Mouse (Mus musculus): ENCODE data around the gene Zfpm1.

The Zfpm1 gene

GRCm38 (mm10) chr8:122329553-122330239 is 47.8 kb downstream of the Zfpm1 start:
- no peak for DNase-seq

GRCm38 (mm10) chr8:122330446-122331133 is 48.6 kb downstream of the Zfpm1 start:
- DNase-seq = no peak

- DNase-seq = peak; percentile 39
Observed at GRCm38 (mm10) chr8:122331134-122331523, 49.2 kb downstream of the Zfpm1 start.

GRCm38 (mm10) chr8:122332753-122333506 is 51.0 kb downstream of the Zfpm1 start:
- peak; percentile 84 for DNase-seq

- DNase-seq = no peak
Observed at GRCm38 (mm10) chr8:122333531-122333930, 51.6 kb downstream of the Zfpm1 start.

- DNase-seq = no peak
Observed at GRCm38 (mm10) chr8:122334791-122335490, 53.0 kb downstream of the Zfpm1 start.

GRCm38 (mm10) chr8:122335638-122336250 is 53.8 kb downstream of the Zfpm1 start:
- DNase-seq = no peak

GRCm38 (mm10) chr8:122336251-122336910 is 54.4 kb downstream of the Zfpm1 start:
- DNase-seq = no peak

- no peak for DNase-seq
Observed at GRCm38 (mm10) chr8:122338852-122339251, 56.9 kb downstream of the Zfpm1 start.

- DNase-seq = no peak
Observed at GRCm38 (mm10) chr8:122340761-122341160, 58.8 kb downstream of the Zfpm1 start.

GRCm38 (mm10) chr8:122341790-122342189 is 59.8 kb downstream of the Zfpm1 start:
- no peak for DNase-seq

GRCm38 (mm10) chr8:122342362-122342761 is 60.4 kb downstream of the Zfpm1 start:
- DNase-seq = no peak

GRCm38 (mm10) chr8:122342806-122343209 is 60.9 kb downstream of the Zfpm1 start:
- DNase-seq = peak; percentile 57

- no peak for DNase-seq
Observed at GRCm38 (mm10) chr8:122343341-122343740, 61.4 kb downstream of the Zfpm1 start.

GRCm38 (mm10) chr8:122343758-122344157 is 61.8 kb downstream of the Zfpm1 start:
- peak; percentile 70 for DNase-seq

GRCm38 (mm10) chr8:122344219-122344618 is 62.3 kb downstream of the Zfpm1 start:
- DNase-seq = no peak

GRCm38 (mm10) chr8:122345181-122346095 is 63.5 kb downstream of the Zfpm1 start:
- DNase-seq = peak; percentile 26

GRCm38 (mm10) chr8:122347811-122348552 is 66.0 kb downstream of the Zfpm1 start:
- DNase-seq = no peak

- DNase-seq = no peak
Observed at GRCm38 (mm10) chr8:122349357-122350297, 67.7 kb downstream of the Zfpm1 start.

Data from thymus, postnatal 14 days (tissue).